Mouse (Mus musculus): Measurements from ENCODE around the gene Cxcr2. TPM values are rescaled to one million over a fixed set of nuclear protein-coding genes. Genes with fewer than 3 reads are reported as not detected.

Cxcr2 gene
- polyA plus RNA-seq, 1 experiment = 0.27 TPM

DNA sequence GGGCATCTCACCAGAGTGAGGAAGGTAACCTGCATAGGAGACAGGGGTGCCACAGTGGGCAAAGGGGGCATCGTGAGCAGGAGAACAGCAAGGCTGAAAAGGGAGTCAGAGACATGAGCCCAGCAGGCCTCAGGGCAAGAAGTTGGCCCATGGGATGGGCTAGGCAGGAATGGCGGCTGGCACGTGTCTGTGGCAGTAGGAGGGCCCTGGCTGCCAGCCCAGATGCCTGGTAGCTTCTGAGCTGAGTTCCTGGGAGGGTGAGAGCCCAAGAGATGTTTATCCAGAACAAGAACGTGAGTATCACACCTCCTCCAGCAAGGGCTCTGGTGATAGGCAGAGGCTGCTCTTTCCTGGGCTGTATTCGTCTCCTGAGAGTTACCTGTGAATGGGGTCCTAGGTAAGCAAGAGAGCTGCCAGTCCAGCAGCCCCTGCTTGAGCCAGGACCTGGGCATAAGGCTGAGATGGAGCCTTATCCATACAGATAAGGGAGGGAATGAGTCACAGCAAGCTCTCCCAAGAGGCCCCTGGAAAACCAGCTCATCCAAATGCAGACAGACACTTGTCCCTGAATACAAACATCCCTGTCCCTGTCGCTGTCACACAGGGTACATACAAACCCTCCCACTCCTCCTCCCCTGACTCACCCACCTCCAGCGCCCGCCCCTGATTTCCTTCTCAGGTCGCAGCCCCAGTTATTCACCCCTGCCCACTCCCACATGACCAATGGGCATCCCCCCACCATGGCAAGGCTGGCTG, 31.8 kb upstream of the Cxcr2 start:
- Histone ChIP-seq H3K9ac (ENCODE audit: low read depth, poor library complexity, severe bottlenecking) (no peak overlapping the region), H3K4me1 (ENCODE audit: control insufficient read depth, insufficient read depth, low read length) (no peaks in the 10 kb centered on the region), H3K27ac (ENCODE audit: insufficient read depth, low read length) (no peak overlapping the region), H3K4me3 (ENCODE audit: low read depth, low read length) (no peak overlapping the region), H3K36me3 (ENCODE audit: control insufficient read depth, insufficient read depth, low read length, poor library complexity, severe bottlenecking) (no peaks in the 10 kb centered on the region), H3K9me3 (replicated peaks; ENCODE audit: control insufficient read depth, insufficient read depth, low read length, poor library complexity, severe bottlenecking) (no peaks in the 10 kb centered on the region), H3K27me3 (ENCODE audit: control insufficient read depth, insufficient read depth, low read length, poor library complexity, severe bottlenecking) (peaks cover 6% of the 10 kb centered on the region)
- no peak for TF ChIP-seq EP300 (IDR thresholded peaks at IDR 0.05; ENCODE audit: insufficient read depth, low read depth, low read length)
- TF ChIP-seq POLR2A (IDR thresholded peaks at IDR 0.05; ENCODE audit: insufficient read depth, low read length) = no peak
- no peak for TF ChIP-seq CTCF (IDR thresholded peaks at IDR 0.05; ENCODE audit: low read depth, low read length)

DNA sequence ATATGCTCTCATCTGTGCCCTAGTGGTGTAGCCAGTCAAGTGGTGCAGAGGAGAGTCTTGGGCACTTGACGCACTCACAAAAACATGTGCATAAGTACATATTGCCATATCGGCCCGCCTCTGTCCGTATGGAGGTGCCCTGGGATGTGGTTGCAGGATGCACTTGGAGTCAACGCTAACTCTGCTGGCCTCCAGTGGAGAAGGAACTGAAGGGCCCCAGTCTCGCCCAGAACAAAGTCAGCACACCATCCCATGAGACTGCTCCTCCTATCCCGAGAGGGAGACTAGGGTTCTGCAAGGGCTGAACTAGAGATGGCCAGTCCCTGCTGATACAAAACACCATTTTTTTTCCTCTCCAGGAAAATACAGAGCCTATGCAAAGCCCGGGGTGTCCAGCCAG, 30.6 kb upstream of the Cxcr2 start:
- Histone ChIP-seq H3K4me3 (ENCODE audit: low read depth, low read length) (no peak overlapping the region), H3K27me3 (ENCODE audit: control insufficient read depth, insufficient read depth, low read length, poor library complexity, severe bottlenecking) (peaks cover 6% of the 10 kb centered on the region), H3K27ac (ENCODE audit: insufficient read depth, low read length) (no peak overlapping the region), H3K4me1 (ENCODE audit: control insufficient read depth, insufficient read depth, low read length) (no peaks in the 10 kb centered on the region), H3K9me3 (replicated peaks; ENCODE audit: control insufficient read depth, insufficient read depth, low read length, poor library complexity, severe bottlenecking) (no peaks in the 10 kb centered on the region), H3K9ac (ENCODE audit: low read depth, poor library complexity, severe bottlenecking) (no peak overlapping the region), H3K36me3 (ENCODE audit: control insufficient read depth, insufficient read depth, low read length, poor library complexity, severe bottlenecking) (no peaks in the 10 kb centered on the region)
- TF ChIP-seq EP300 (IDR thresholded peaks at IDR 0.05; ENCODE audit: insufficient read depth, low read depth, low read length) = no peak
- no peak for TF ChIP-seq POLR2A (IDR thresholded peaks at IDR 0.05; ENCODE audit: insufficient read depth, low read length)
- TF ChIP-seq CTCF (IDR thresholded peaks at IDR 0.05; ENCODE audit: low read depth, low read length) = no peak

DNA sequence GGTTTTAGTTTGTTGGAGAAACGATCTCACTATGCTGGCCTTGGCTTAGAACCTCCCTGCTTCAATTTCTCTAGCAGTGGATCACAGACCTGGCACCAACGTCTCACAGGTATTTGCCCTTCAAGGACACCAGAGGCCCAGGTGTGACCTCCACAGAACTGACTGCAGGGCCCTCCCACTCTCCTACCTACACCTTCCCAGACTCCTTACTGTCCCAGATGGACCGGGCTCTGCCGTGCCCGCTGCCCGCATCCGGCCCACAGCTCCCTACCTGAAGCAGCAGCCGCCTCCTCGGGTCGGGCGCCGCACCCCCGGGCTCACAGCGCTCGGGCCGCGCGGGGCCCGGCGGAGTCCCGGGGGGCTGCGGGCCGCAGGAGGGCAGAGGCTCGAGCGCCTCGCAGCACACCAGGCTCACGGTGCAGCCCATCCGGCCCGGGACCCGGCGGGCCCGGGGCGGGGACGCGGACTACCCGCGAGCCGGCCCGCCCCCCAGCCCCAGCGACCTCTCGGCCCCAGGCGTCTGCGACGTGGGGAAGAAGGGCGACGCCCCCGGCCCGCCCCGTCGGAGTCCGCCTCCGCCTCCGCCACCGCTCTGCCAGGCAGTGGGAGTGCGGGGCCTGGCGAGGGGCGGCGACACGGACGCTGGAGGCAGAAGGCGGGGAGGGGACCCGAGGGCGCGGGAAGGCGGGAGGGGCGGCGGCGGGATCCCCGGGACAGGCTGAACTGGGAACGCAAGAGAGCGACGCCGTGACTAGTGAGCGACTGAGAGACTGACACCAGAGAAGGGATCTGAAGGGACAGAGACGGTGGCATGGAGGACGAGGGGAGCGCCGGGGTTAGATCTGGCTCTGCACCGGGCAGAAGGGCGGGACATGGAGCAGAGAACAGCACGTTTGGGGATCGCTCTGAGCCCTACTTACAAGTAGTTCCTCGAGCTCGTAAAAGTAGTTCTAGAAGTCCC, 29.5 kb upstream of the Cxcr2 start, which contains the start of gene Tns1:
TSS of gene Tns1 (minus strand) at position 429 of the 961 bp plus-strand sequence.
- peaks cover 6% of the 10 kb centered on the region for H3K27me3 ChIP-seq (ENCODE audit: control insufficient read depth, insufficient read depth, low read length, poor library complexity, severe bottlenecking)
- no peaks in the 10 kb centered on the region for H3K9me3 ChIP-seq (replicated peaks; ENCODE audit: control insufficient read depth, insufficient read depth, low read length, poor library complexity, severe bottlenecking)
- no peak within 1 kb of the TSS for H3K27ac ChIP-seq (ENCODE audit: insufficient read depth, low read length)
- peak within 1 kb of the TSS; percentile 71 for H3K9ac ChIP-seq (ENCODE audit: low read depth, poor library complexity, severe bottlenecking)
- no peak for TF ChIP-seq EP300 (IDR thresholded peaks at IDR 0.05; ENCODE audit: insufficient read depth, low read depth, low read length)
- TF ChIP-seq CTCF (IDR thresholded peaks at IDR 0.05; ENCODE audit: low read depth, low read length) = no peak
- no peak for TF ChIP-seq POLR2A (IDR thresholded peaks at IDR 0.05; ENCODE audit: insufficient read depth, low read length)
- H3K36me3 ChIP-seq (ENCODE audit: control insufficient read depth, insufficient read depth, low read length, poor library complexity, severe bottlenecking) = no peaks in the 10 kb centered on the region
- no peaks in the 10 kb centered on the region for H3K4me1 ChIP-seq (ENCODE audit: control insufficient read depth, insufficient read depth, low read length)
- H3K4me3 ChIP-seq (ENCODE audit: low read depth, low read length) = peak within 1 kb of the TSS; percentile 65

- Histone ChIP-seq H3K27me3 (ENCODE audit: control insufficient read depth, insufficient read depth, low read length, poor library complexity, severe bottlenecking) (peaks cover 6% of the 10 kb centered on the region), H3K36me3 (ENCODE audit: control insufficient read depth, insufficient read depth, low read length, poor library complexity, severe bottlenecking) (no peaks in the 10 kb centered on the region), H3K9me3 (replicated peaks; ENCODE audit: control insufficient read depth, insufficient read depth, low read length, poor library complexity, severe bottlenecking) (no peaks in the 10 kb centered on the region), H3K4me1 (ENCODE audit: control insufficient read depth, insufficient read depth, low read length) (no peaks in the 10 kb centered on the region), H3K9ac (ENCODE audit: low read depth, poor library complexity, severe bottlenecking) (peak within 1 kb of the TSS; percentile 71), H3K27ac (ENCODE audit: insufficient read depth, low read length) (no peak within 1 kb of the TSS), H3K4me3 (ENCODE audit: low read depth, low read length) (peak within 1 kb of the TSS; percentile 65)
- TF ChIP-seq CTCF (IDR thresholded peaks at IDR 0.05; ENCODE audit: low read depth, low read length) (peak; percentile 71), POLR2A (IDR thresholded peaks at IDR 0.05; ENCODE audit: insufficient read depth, low read length) (no peak), EP300 (IDR thresholded peaks at IDR 0.05; ENCODE audit: insufficient read depth, low read depth, low read length) (no peak)
These were observed 28.7 kb upstream of the Cxcr2 start, which contains the start of gene Rufy4 for GRCm38 (mm10) chr1:74124991-74125552. Gene Rufy4 (plus strand): TSS chr1:74125541.

- Histone ChIP-seq H3K9me3 (replicated peaks; ENCODE audit: control insufficient read depth, insufficient read depth, low read length, poor library complexity, severe bottlenecking) (no peaks in the 10 kb centered on the region), H3K27ac (ENCODE audit: insufficient read depth, low read length) (no peak overlapping the region), H3K36me3 (ENCODE audit: control insufficient read depth, insufficient read depth, low read length, poor library complexity, severe bottlenecking) (no peaks in the 10 kb centered on the region), H3K9ac (ENCODE audit: low read depth, poor library complexity, severe bottlenecking) (no peak overlapping the region), H3K4me3 (ENCODE audit: low read depth, low read length) (no peak overlapping the region), H3K27me3 (ENCODE audit: control insufficient read depth, insufficient read depth, low read length, poor library complexity, severe bottlenecking) (no peaks in the 10 kb centered on the region), H3K4me1 (ENCODE audit: control insufficient read depth, insufficient read depth, low read length) (no peaks in the 10 kb centered on the region)
- no peak for TF ChIP-seq EP300 (IDR thresholded peaks at IDR 0.05; ENCODE audit: insufficient read depth, low read depth, low read length)
- no peak for TF ChIP-seq POLR2A (IDR thresholded peaks at IDR 0.05; ENCODE audit: insufficient read depth, low read length)
- TF ChIP-seq CTCF (IDR thresholded peaks at IDR 0.05; ENCODE audit: low read depth, low read length) = peak; percentile 32
These were observed 22.7 kb upstream of the Cxcr2 start for GRCm38 (mm10) chr1:74130883-74131659.
